Comparison of ENCODE assay signal across 23 mouse cellular contexts in genomic region chr2:142996088-142996487, GRCm38 (mm10).
"Had no signal": no experiment of that assay in that cellular context is flagged by ENCODE, and none has a peak within 500 bp of the region (broad histone marks: within the 10 kb centered on the region; RNA-seq: fewer than 3 reads in every experiment).

No protein-coding gene starts in this region.

- H3K4me2 ChIP-seq: heart, embryonic 11.5 days; heart, embryonic 13.5 days; heart, embryonic 15.5 days; hindbrain, embryonic 13.5 days; hindbrain, embryonic 15.5 days; limb, embryonic 13.5 days; limb, embryonic 15.5 days; liver, embryonic 12.5 days had no signal

- H3K27me3 ChIP-seq: heart, embryonic 13.5 days; heart, embryonic 15.5 days; hindbrain, embryonic 13.5 days; hindbrain, embryonic 15.5 days; limb, embryonic 13.5 days; limb, embryonic 15.5 days; liver, embryonic 12.5 days had no signal

- H3K36me3 ChIP-seq: heart, embryonic 13.5 days; heart, embryonic 15.5 days; hindbrain, embryonic 13.5 days; hindbrain, embryonic 15.5 days; limb, embryonic 13.5 days; limb, embryonic 15.5 days; liver, embryonic 12.5 days had no signal

- ATAC-seq: forebrain, postnatal 0 days; hindbrain, postnatal 0 days; intestine, embryonic 16.5 days; liver, embryonic 12.5 days had no signal

- H3K27ac ChIP-seq: heart, adult 2 months; heart, embryonic 13.5 days; heart, embryonic 15.5 days; hindbrain, embryonic 13.5 days; hindbrain, embryonic 15.5 days; hindbrain, postnatal 0 days; limb, embryonic 13.5 days; limb, embryonic 15.5 days; liver, embryonic 12.5 days; liver, embryonic 14.5 days had no signal

- H3K9ac ChIP-seq: forebrain, postnatal 0 days; heart, embryonic 13.5 days; heart, embryonic 15.5 days; hindbrain, embryonic 13.5 days; hindbrain, embryonic 15.5 days; limb, embryonic 13.5 days; limb, embryonic 15.5 days; liver, embryonic 12.5 days; liver, embryonic 14.5 days had no signal

- H3K9me3 ChIP-seq: heart, embryonic 13.5 days; heart, embryonic 15.5 days; hindbrain, embryonic 13.5 days; hindbrain, embryonic 15.5 days; limb, embryonic 13.5 days; limb, embryonic 15.5 days; liver, embryonic 12.5 days had no signal

- H3K4me3 ChIP-seq: heart, adult 2 months; heart, embryonic 13.5 days; heart, embryonic 15.5 days; hindbrain, embryonic 13.5 days; hindbrain, embryonic 15.5 days; limb, embryonic 13.5 days; limb, embryonic 15.5 days; liver, embryonic 12.5 days had no signal

- DNase-seq: forebrain, postnatal 0 days; gastrocnemius, postnatal 14 days; gastrocnemius, postnatal 36 days; heart, adult 11 months; heart, adult 2 months; heart, postnatal 14 days; heart, postnatal 36 days; kidney, adult 11 months; kidney, adult 9 months; kidney, postnatal 36 days; layer of hippocampus, postnatal 36 days; left cerebral cortex, postnatal 4 days had no signal

- H3K4me1 ChIP-seq: heart, embryonic 13.5 days; heart, embryonic 15.5 days; hindbrain, embryonic 13.5 days; hindbrain, embryonic 15.5 days; limb, embryonic 13.5 days; limb, embryonic 15.5 days; liver, embryonic 12.5 days had no signal
